Mouse (Mus musculus) heart, adult 11 months (tissue): ENCODE results near the gene Draxin.

Source experiments
- DNase-seq: peaks from one replicate; pipeline ENCODE4 v3.0.0; 2022

Gene Draxin

DNA sequence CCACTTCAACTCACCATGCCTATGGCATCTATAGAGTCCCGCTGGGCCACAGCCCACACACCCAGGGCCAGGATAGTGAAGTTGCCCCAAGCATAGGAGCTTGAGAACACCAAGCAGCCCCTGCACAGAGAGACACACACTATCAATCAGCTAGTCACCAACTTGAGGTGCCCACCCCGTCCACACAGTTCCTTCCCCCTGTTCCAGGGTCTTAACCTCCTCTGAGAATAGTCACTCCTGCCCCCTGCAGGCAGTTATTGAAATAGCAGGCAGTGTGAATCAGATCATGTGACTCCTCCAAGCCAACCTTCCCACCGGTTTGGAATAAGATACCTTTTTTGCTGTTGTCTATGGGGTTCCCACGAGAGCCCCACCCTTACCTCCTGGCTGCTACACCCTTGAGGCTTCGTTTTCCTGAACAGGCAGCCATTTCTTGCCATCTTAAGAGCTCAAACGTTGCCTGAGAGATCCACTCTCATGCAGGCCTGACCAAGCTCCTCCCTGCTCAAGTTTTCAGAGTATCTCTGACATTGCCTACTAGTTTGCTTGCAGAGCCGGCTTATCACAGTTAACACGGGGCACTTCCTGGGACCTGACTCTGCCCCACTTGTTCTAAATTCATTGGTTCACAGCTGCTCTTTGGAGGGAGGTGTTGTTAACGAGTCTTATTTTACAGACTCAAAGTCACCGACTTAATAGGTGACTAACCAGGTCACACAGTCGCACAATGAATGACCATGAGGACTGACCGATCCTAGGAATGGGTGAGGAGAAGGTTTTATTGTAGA, 48.0 kb downstream of the Draxin start:
- peak; percentile 95 for DNase-seq

DNA sequence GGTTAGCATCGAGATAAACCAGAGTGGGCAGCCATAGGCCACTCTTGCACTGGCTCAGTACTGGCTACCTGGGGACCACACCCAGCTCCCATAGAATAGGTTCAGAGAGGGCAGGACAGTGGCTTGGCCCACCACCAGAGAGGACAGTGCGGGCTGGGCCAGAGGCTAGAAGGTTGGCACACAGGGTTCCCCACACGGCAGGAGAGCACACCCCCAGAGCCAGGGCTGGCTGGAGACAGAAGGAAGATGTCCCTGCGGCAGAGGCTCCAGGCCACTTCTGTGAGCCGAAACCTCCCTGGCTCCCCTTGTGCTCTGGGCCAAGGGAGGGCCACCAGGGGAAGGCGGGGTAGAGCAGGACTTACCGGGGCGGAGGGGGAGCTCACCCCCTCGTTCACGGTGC, 49.3 kb downstream of the Draxin start:
- DNase-seq, result peak; percentile 92

DNA sequence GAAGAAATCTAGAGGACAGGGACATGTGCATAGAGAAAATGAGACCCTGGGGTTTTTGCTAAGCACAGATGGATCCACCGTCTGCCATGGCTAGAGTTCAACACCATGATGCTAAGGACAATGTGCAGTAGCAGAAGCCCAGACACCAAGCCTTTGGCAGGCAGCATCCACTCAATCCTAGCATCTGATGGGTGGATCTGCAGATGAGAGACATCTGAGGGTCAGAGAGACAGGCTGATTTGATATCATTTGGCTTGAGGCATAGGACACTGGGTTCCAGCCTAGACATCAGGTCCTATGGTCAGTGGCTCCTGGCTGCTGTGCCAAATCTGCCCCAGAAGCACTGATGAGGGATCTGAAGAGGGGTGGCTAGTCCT, 49.9 kb downstream of the Draxin start:
- DNase-seq, result peak; percentile 87

GRCm38 (mm10) chr4:148079944-148080596, 50.4 kb downstream of the Draxin start:
- peak; percentile 93 for DNase-seq

GRCm38 (mm10) chr4:148079212-148079611, 51.3 kb downstream of the Draxin start:
- DNase-seq, result no peak

GRCm38 (mm10) chr4:148075881-148076280, 54.6 kb downstream of the Draxin start:
- peak; percentile 91 for DNase-seq

DNA sequence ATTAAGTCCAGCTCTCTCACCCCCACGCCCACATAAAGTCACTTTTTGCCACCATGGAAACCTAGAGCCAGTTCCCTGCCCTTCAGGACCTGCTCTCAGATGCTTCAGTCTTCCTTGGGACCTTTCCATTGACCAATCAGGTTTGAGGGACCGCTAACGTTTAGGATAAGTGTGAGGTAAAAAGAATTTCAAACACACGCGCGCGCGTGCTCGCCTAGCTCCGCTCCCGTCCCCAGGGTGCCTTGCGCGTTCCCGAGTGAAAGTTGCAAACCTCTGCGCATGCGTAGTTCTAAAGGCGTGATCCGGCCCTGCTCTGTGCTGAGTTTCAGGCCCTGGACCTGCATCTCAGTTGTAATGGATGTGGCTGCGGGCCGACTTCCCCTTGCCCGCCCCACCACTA, 55.2 kb downstream of the Draxin start:
- peak; percentile 99 for DNase-seq

- peak; percentile 88 for DNase-seq
Measured at GRCm38 (mm10) chr4:148074521-148075189, 55.8 kb downstream of the Draxin start.

DNA sequence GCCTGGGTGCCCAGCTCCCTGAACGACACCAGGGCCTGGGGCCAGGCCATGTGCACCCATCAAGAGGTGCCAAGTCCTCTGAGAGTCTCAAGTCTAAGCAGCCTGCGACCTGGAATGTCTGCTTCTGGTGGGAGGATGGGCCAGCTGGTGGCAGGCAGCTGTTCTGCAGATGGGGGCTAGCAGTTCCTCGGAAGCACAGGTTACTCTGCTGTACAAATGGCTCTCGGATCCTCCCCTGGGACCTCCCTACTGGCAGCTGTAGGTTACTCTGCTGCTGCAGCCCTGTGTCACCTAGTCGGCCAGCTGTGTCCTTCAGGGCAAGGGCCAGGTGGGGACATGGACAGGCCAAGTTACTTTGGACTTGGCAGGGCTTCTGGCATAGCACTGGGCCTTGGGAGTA, 59.0 kb downstream of the Draxin start:
- DNase-seq, result peak; percentile 95

DNA sequence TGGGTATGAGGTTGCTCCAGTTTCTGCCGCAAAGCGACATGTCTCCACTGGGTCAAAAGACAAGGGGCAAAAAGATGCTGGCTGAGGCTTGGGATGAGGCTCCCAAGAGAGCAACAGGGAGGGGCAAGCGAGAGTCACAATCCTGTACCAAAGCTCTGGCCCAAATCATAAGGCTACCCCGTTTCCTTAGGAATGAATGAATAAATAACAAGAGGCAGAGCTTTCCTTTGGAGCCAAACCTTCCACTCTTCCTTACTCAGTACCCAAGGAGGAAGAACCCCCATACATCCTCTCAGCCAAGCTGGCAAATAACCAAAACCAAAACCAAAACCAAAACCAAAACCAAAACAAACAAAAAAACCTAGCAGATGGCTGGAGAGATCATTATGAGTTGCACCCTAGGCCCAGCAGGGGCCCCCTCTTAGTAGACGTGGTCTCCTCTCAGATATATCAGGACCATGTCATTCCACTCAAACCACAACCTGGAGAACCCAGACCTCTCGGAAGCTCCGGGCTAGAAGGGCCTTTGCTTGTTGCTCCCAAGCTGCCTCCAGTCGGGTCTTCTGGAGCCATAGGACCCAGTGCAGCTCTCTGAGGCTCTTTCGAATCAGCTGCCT, 60.8 kb downstream of the Draxin start:
- peak; percentile 85 for DNase-seq

- DNase-seq, result peak; percentile 91
Measured at GRCm38 (mm10) chr4:148067346-148067745, 63.2 kb downstream of the Draxin start.

- DNase-seq, result peak; percentile 98
Measured at GRCm38 (mm10) chr4:148066401-148066744, 64.1 kb downstream of the Draxin start.

DNA sequence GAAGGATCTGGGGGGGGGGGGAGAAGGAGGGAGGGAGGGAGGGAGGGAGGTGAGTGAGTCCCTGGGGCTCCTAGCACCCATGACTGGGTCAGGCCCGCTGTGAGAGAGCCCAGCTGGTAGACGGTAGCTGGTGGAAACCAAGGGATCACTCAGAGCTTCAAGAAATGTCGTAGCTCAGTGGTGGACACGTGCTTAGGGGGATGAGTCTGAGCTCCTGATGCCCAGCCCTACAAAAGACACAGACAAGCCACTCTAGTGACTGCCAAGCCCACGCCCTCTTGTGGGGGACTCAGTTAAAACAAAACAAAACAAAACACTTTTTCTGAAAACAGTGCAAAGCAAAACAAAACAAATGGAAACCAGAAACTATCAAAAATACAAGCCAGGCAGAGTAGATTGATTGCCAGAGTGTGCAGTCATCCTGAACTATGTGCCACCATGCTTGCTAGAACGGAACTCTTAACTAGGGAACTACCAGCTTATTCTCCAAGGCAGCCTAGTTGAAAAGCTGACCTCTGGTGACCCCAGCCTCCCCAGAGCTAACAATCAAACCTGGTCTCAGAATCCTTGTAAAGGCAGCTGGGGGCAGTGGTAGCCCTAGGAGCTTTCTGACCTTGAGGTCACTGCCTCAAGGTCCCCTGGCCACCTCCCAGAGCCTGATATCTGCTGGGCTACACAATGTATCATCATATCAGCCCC, 64.6 kb downstream of the Draxin start:
- DNase-seq, result peak; percentile 92

GRCm38 (mm10) chr4:148061086-148061480, 69.4 kb downstream of the Draxin start:
- DNase-seq, result peak; percentile 93

GRCm38 (mm10) chr4:148060120-148061085, 70.1 kb downstream of the Draxin start:
- peak; percentile 94 for DNase-seq

DNA sequence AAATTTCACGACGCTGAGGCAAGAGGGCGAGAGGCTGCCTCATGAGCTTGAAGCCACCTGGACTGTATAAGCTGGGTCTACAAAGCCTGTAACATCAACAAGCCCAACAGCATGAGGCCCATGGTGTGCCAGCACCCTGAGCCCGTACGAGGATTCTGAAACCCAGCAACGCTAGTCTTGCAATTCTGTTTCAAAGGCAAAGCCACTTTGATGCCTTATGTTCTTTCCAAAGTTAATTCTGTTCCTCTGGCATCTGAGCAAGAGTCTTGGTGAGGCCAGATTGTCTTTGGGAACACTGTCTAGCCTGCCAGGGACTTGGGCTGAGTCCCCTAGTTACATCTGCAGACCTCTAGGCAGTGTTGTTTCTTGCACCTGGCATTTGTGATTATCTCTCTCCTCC, 71.5 kb downstream of the Draxin start:
- peak; percentile 80 for DNase-seq

GRCm38 (mm10) chr4:148058218-148058819, 72.2 kb downstream of the Draxin start:
- DNase-seq, result peak; percentile 90

GRCm38 (mm10) chr4:148057661-148058209, 72.8 kb downstream of the Draxin start:
- DNase-seq, result peak; percentile 90

DNA sequence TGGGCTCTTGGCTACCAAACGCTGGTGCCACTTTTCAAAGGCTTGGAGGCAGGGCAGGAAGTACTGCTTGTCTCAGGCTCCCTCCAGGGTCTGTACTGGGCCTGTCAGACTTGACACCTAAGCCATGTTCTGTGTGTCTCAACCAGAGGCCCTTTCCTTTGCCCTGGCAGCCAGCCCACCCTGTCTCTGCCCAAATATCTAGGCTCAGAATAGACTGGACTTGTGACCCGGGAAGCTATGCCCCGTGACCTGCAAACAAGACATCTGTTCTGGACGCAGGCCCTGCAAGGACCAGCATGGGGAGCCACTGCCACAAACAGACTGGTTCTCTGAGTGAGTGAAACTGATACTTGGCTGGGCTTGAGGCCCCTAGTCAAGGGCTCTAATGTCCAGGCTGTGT, 73.7 kb downstream of the Draxin start:
- DNase-seq, result peak; percentile 98

GRCm38 (mm10) chr4:148056246-148056645, 74.3 kb downstream of the Draxin start:
- peak; percentile 91 for DNase-seq
